Mouse (Mus musculus): Measurements from ENCODE around the gene Csrp3. TPM values are rescaled to one million over a fixed set of nuclear protein-coding genes. Genes with fewer than 3 reads are reported as not detected.

Gene Csrp3
- polyA plus RNA-seq, 1 experiment from 2014 or later: 27.8 TPM

DNA sequence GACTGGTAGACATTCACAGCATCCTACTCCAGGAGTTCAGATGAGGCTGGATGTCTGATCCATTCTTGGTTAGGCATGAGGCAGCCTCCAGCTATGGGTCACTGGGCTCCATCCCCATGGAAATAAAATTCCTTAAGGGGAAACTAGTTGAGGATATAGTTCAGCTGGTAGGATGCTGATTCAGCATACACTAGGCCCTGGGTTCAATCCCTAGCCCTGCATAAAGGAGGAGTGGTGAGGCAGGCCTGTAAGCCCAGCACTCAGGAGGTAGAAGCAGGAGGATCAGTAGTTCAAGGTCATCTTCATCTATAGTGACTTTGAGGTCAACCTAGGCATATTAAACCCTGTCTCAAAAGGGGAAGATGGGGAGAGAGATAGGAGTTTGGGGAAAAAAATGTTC is 16.4 kb upstream of the Csrp3 start:
- Histone ChIP-seq H3K4me3 (no peak overlapping the region), H3K27ac (no peak overlapping the region), H3K4me2 (replicated peaks) (no peak overlapping the region), H3K9me3 (no peaks in the 10 kb centered on the region), H3K9ac (no peak overlapping the region), H3K27me3 (no peaks in the 10 kb centered on the region), H3K4me1 (no peaks in the 10 kb centered on the region), H3K36me3 (peaks cover 39% of the 10 kb centered on the region)
- no peak for ATAC-seq (ENCODE audit: low FRiP score, low read depth)

DNA sequence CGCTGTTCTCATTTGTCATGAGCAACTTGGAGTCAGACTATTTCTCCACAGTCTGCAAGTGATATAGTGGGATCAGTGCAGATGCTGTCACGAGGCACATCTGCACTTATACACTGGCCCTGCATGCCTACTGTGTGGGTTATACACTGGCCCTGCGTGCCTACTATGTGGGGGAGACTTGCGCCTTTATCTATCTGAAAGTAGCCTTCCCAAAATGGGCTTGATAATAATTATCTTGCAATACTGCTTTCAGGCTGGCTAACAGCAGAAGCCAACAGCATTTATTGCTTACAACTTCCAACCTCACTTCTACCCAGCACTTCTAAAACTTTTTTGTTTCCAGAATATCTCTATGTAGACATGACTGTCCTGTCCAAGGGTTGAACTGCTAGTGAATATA is 14.0 kb upstream of the Csrp3 start:
- H3K36me3 ChIP-seq: peaks cover 16% of the 10 kb centered on the region
- H3K9ac ChIP-seq: no peak overlapping the region
- H3K4me1 ChIP-seq: no peaks in the 10 kb centered on the region
- no peaks in the 10 kb centered on the region for H3K9me3 ChIP-seq
- no peak overlapping the region for H3K4me3 ChIP-seq
- WGBS: 90% methylated on average over 4 of the region's 4 CpGs
- ATAC-seq (ENCODE audit: low FRiP score, low read depth): no peak
- no peaks in the 10 kb centered on the region for H3K27me3 ChIP-seq
- no peak overlapping the region for H3K4me2 ChIP-seq (replicated peaks)
- H3K27ac ChIP-seq: no peak overlapping the region

DNA sequence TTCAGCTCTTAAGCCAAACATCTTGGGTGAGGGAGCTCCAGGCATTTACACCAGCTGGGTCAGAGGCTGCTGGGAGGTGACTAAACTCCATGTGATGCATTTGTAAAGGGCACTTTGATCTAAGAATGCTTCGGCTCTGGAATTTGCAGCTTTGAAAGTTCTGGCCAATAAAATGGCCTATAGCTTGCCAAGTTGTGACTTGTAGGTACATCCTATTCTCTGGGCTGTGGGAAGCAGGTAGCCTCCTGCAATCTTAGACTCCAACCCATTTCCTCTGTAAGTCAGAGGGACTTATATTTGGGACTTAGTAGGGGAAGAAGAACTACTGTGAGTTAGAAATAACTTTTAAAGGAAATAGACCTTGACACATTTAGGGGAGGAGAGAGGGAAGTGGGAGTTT is 13.1 kb upstream of the Csrp3 start:
- Histone ChIP-seq H3K9ac (no peak overlapping the region), H3K4me3 (no peak overlapping the region), H3K27ac (no peak overlapping the region), H3K9me3 (no peaks in the 10 kb centered on the region), H3K4me2 (replicated peaks) (no peak overlapping the region), H3K36me3 (peaks cover 9% of the 10 kb centered on the region), H3K27me3 (no peaks in the 10 kb centered on the region), H3K4me1 (no peaks in the 10 kb centered on the region)
- ATAC-seq (ENCODE audit: low FRiP score, low read depth): no peak
- WGBS: 8% methylated on average over 1 of the region's 1 CpGs

DNA sequence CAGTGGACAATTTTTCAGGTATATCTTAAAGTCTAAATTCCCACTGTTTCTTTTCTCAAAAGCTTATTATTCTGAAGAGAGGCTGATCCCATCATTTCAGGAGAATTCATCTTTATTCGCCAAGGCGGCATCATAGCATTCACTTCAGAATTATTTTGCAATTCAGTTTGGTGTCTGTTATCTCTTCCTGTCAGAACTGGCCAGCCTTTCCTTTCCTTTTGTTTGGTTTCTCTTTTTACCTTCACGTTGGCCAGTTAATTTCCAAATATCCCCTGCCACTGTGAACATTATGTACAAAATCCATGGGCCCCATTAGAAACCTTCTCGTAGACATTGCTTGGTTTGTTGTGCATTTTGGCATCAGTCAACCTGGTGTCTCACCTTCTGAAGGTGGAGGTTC is 11.5 kb upstream of the Csrp3 start:
- Histone ChIP-seq H3K4me1 (no peaks in the 10 kb centered on the region), H3K4me3 (no peak overlapping the region), H3K9ac (no peak overlapping the region), H3K4me2 (replicated peaks) (no peak overlapping the region), H3K27me3 (no peaks in the 10 kb centered on the region), H3K9me3 (no peaks in the 10 kb centered on the region), H3K27ac (no peak overlapping the region), H3K36me3 (no peaks in the 10 kb centered on the region)
- ATAC-seq (ENCODE audit: low FRiP score, low read depth): no peak
- WGBS: 90% methylated on average over 4 of the region's 4 CpGs

DNA sequence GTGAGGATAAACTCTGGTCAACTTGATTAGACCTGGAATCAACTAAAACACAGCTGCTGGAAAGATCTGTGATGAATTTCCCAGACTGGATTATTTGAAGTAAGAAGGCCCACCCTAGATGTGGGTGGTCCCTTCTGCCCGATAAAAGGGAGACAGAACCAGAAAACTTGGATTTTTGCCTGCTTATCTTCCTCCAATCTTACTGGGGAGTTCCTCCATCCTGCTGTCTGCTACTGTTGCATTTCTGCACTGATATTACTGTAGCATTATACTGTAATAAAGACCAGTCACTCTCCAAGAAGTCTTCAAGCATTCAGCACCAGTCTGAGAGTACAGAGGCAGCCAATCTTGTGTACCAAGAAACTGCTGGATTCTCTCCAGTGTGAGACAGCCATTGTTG is 10.4 kb upstream of the Csrp3 start:
- Histone ChIP-seq H3K4me3 (no peak overlapping the region), H3K4me1 (no peaks in the 10 kb centered on the region), H3K4me2 (replicated peaks) (no peak overlapping the region), H3K36me3 (no peaks in the 10 kb centered on the region), H3K27ac (no peak overlapping the region), H3K9me3 (no peaks in the 10 kb centered on the region), H3K9ac (no peak overlapping the region), H3K27me3 (no peaks in the 10 kb centered on the region)
- no peak for ATAC-seq (ENCODE audit: low FRiP score, low read depth)
- WGBS: 84% methylated on average over 1 of the region's 1 CpGs

DNA sequence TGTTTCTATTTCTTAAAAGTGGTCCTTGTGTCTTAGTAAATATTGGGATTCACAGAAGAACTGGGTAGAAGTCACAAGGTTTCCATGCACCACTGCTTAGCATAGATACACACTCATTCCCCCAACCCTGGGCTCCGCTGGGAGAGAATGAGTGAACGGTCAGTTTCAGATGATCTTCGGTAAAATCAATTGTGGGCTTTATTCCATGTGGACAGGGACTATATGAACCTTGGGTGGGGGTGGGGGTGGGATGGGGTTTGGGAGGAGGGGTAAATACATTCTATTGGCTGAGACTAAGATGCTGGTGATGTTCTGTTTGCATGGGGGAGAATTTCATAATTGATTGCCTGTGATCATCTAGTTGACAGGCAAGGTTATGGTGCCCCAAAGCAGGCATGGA is 7.6 kb upstream of the Csrp3 start:
- Histone ChIP-seq H3K27me3 (no peaks in the 10 kb centered on the region), H3K4me1 (no peaks in the 10 kb centered on the region), H3K9me3 (no peaks in the 10 kb centered on the region), H3K36me3 (no peaks in the 10 kb centered on the region), H3K27ac (no peak overlapping the region), H3K9ac (no peak overlapping the region), H3K4me2 (replicated peaks) (no peak overlapping the region), H3K4me3 (no peak overlapping the region)
- WGBS: 93% methylated on average over 3 of the region's 3 CpGs
- no peak for ATAC-seq (ENCODE audit: low FRiP score, low read depth)

DNA sequence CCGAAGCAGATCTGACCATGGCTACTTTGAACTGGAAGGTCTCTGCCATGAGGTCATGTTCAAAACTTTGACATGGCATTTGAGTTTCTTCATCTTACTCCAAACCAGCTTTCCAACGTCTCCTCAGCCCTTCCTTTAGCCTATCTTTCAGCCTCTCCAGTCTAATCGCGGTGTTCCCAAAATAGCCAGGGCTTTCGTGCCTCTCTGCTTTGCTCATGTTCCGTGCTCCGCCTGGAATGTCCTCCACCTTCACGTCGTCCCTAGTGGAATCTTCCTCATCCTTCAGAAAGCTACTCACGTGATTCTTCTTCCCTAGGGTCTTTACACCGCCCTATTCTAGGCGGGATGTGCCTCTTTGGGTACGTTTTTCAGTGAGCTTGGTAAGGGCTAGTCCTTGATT is 5.7 kb upstream of the Csrp3 start:
- H3K4me1 ChIP-seq: no peaks in the 10 kb centered on the region
- H3K4me3 ChIP-seq: no peak overlapping the region
- no peak for ATAC-seq (ENCODE audit: low FRiP score, low read depth)
- H3K27me3 ChIP-seq: no peaks in the 10 kb centered on the region
- WGBS: 85% methylated on average over 13 of the region's 13 CpGs
- H3K4me2 ChIP-seq (replicated peaks): no peak overlapping the region
- H3K9me3 ChIP-seq: no peaks in the 10 kb centered on the region
- no peaks in the 10 kb centered on the region for H3K36me3 ChIP-seq
- H3K27ac ChIP-seq: no peak overlapping the region
- H3K9ac ChIP-seq: no peak overlapping the region

DNA sequence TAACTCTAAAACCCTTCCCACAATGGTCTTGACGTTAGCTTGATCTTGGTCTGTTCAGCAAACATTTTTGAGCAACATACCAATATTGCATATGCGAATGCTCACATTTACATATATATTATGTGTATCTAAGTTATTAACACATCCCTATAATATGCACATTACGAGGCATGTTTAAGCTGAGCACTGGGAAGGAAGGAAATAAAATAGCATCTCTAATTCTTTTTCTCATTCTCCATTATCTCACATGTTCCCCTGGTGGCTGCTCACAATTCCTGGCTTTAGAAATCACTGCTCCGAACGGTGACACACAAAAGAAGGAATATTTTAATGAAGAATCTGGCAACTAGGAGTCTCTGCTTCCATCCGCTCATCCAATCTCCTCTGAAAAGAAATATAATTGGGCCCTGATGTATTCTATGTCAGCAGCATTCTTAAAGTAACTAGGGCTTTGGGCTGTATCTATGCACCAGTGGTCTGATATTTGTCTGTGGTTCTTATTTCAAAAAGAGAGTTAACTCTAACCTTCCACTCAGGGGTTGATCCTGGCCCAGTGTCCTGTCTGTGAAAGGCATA is 3.8 kb upstream of the Csrp3 start:
- Histone ChIP-seq H3K36me3 (no peaks in the 10 kb centered on the region), H3K4me1 (0 out of 2 replicates have a peak, but pooled peaks cover 4% of the 10 kb centered on the region), H3K27ac (no peak overlapping the region), H3K4me3 (no peak overlapping the region), H3K4me2 (replicated peaks) (no peak overlapping the region), H3K27me3 (no peaks in the 10 kb centered on the region), H3K9ac (no peak overlapping the region), H3K9me3 (no peaks in the 10 kb centered on the region)
- no peak for ATAC-seq (ENCODE audit: low FRiP score, low read depth)
- 83% methylated on average over 6 of the region's 6 CpGs for WGBS

DNA sequence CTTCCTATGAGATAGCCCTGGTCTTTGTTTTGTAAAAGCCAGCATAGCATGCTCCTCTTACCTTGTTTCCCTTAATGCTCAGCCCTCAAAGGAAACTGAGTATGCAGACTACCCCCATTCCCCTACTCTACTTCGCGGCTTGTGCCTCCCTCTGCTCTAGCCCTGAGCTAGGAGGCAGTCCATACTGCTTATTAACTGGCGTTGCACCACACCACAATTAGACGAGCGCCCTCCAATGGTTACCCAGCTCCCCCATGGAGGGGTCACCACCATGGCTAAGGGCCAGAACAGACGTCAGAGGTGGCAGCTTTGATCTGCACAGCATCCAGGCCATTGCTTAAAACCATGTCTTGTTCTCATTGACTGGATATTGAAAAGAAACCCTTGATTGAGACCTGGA is 1.1 kb downstream of the Csrp3 start:
- Histone ChIP-seq H3K36me3 (no peaks in the 10 kb centered on the region), H3K4me1 (peaks cover 14% of the 10 kb centered on the region), H3K9ac (no peak overlapping the region), H3K4me2 (replicated peaks) (no peak overlapping the region), H3K27ac (no peak overlapping the region), H3K27me3 (no peaks in the 10 kb centered on the region), H3K4me3 (no peak overlapping the region), H3K9me3 (no peaks in the 10 kb centered on the region)
- no peak for ATAC-seq (ENCODE audit: low FRiP score, low read depth)
- WGBS: 55% methylated on average over 6 of the region's 6 CpGs

DNA sequence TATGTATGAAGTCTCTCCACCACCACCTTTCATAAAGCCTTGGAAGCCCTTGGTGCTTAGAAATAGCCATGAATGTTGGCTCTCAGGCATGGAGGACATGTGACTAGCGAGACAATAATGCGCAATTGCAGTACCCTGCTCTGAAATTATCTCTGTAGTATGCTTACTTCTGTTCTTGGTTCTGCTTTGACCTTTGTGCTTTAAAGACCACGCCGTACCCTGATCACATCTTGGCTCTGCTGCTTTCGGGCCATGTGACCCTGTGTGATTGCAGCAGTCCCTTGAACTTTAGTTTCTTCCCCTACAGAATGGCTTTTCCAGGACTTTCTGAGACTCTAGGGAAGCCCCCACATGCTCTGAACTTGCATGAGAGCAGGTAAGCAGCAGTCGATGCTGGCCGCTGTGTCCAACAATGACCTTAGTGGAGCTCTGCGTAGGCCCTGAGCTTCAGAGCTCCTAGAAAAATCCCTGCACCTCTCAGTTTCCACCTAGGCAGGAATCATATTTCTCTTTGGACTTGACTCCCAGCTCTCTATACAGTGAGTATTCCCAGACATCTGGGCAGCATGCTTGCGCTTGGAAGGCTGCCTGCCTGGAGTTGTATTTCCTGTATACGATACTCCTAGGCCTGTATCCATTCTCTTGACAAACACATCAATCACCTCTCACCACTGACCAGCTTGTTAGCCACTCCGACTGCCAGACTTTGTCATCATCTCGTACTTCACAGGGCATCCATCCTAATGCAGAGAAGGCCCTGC is 2.4 kb downstream of the Csrp3 start:
- Histone ChIP-seq H3K4me1 (peaks cover 14% of the 10 kb centered on the region), H3K9ac (no peak overlapping the region), H3K27ac (peak overlapping the region; percentile 67; the same call in 1 of the 2 replicates), H3K4me3 (no peak overlapping the region), H3K27me3 (no peaks in the 10 kb centered on the region), H3K9me3 (no peaks in the 10 kb centered on the region), H3K4me2 (replicated peaks) (no peak overlapping the region), H3K36me3 (no peaks in the 10 kb centered on the region)
- 53% methylated on average over 12 of the region's 12 CpGs for WGBS
- ATAC-seq (ENCODE audit: low FRiP score, low read depth): peak; percentile 88

DNA sequence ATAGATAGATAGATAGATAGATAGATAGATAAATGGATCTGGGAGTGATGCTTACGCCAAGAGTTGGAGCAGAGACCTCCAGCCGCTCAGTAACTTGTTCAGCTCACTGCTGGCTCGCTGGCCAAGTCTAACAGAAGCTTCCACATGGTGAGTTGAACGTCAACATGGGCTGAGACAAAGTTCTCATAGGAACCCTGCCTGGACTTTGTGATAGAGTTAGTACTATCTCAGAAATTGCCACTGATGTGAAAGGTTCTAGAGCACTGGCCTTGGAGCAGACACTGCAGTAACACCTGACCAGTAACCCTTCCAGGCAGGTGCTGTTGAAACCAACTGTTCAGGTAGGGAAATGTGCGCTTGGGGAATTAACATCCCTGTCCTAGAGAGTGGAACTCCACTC is 4.3 kb downstream of the Csrp3 start:
- Histone ChIP-seq H3K27me3 (no peaks in the 10 kb centered on the region), H3K9ac (no peak overlapping the region), H3K4me1 (peaks cover 14% of the 10 kb centered on the region), H3K9me3 (no peaks in the 10 kb centered on the region), H3K27ac (no peak overlapping the region), H3K4me2 (replicated peaks) (no peak overlapping the region), H3K4me3 (no peak overlapping the region), H3K36me3 (no peaks in the 10 kb centered on the region)
- 88% methylated on average over 5 of the region's 5 CpGs for WGBS
- no peak for ATAC-seq (ENCODE audit: low FRiP score, low read depth)

DNA sequence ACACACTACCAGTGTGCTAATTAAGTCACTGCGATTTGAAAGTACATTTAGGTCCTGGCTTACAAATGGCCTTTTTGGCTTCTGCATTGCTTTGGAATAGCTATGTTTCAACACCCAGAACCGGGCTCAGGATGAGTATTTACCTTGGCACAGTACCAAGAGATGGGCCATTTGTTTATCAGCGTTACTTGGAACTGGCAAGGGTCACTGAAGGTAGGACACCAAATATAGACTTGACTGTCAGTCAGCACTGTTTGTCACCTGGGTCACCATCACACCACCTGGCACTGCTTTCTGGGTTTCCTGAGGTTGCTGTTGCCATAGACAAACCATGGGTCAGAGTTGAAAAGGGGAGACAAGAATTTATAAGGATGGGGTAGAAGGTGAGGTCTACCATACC is 5.5 kb downstream of the Csrp3 start:
- no peak overlapping the region for H3K9ac ChIP-seq
- WGBS: 80% methylated on average over 3 of the region's 3 CpGs
- H3K4me1 ChIP-seq: peaks cover 10% of the 10 kb centered on the region
- no peak overlapping the region for H3K4me3 ChIP-seq
- no peaks in the 10 kb centered on the region for H3K27me3 ChIP-seq
- ATAC-seq (ENCODE audit: low FRiP score, low read depth): no peak
- H3K4me2 ChIP-seq (replicated peaks): no peak overlapping the region
- H3K27ac ChIP-seq: no peak overlapping the region
- H3K36me3 ChIP-seq: no peaks in the 10 kb centered on the region
- H3K9me3 ChIP-seq: no peaks in the 10 kb centered on the region

DNA sequence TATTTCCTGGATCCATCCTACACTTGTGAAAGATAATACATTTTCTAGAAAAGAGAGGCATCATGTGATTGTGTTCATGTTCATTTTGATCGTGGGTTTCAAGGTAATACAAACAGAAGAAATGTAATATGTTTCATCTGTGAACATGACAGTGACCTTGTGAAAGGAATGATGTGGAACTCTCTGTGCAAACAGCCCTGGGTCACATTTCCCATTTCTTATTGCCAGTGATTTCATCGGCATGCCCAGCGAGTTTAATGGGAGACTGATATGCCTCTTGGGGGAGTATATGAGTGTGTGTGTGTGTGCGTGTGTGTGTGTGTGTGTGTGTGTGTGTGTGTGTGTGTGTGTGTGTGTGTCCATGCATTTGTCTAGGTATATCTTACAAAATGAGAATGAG is 6.3 kb downstream of the Csrp3 start:
- no peak overlapping the region for H3K4me2 ChIP-seq (replicated peaks)
- 61% methylated on average over 4 of the region's 4 CpGs for WGBS
- H3K4me1 ChIP-seq: peaks cover 10% of the 10 kb centered on the region
- no peak for ATAC-seq (ENCODE audit: low FRiP score, low read depth)
- H3K36me3 ChIP-seq: no peaks in the 10 kb centered on the region
- H3K27me3 ChIP-seq: no peaks in the 10 kb centered on the region
- H3K9me3 ChIP-seq: no peaks in the 10 kb centered on the region
- H3K4me3 ChIP-seq: no peak overlapping the region
- no peak overlapping the region for H3K27ac ChIP-seq
- H3K9ac ChIP-seq: no peak overlapping the region

Measured in limb, embryonic 13.5 days (tissue).